Mouse (Mus musculus) heart, postnatal 0 days (tissue): ENCODE measurements around the gene Usp9x. TPM values are rescaled to one million over a fixed set of nuclear protein-coding genes. Genes with fewer than 3 reads are reported as not detected.

ENCODE experiments used
- ATAC-seq: fragments of 200-750 bp; cut with Nextera tagmentation; 2 replicates; pipeline ENCODE4 v1.8.0; 2017; ENCODE audit warnings: low read depth, moderate number of reproducible peaks, moderate library complexity; ENCODE audit not compliant: insufficient read depth
- DNase-seq: peaks from one replicate; pipeline ENCODE4 v3.0.0-alpha.2; 2016; ENCODE audit warnings: low spot score
- H3K27ac ChIP-seq: fragments of 300-500 bp; sonication (generic); 2 replicates; pipeline ENCODE4 v1.5.1; 2014; ENCODE audit warnings: low read depth, mild to moderate bottlenecking
- H3K27me3 ChIP-seq: fragments of 300-500 bp; sonication (generic); 2 replicates; pipeline ENCODE4 v1.6.1; 2014; ENCODE audit warnings: low read length, mixed read lengths; ENCODE audit not compliant: control insufficient read depth, insufficient read depth
- H3K36me3 ChIP-seq: fragments of 300-500 bp; sonication (generic); replicated peaks from 2 replicates; pipeline ENCODE4 v1.6.1; 2014; ENCODE audit warnings: low read length, mixed read lengths; ENCODE audit not compliant: control insufficient read depth, insufficient read depth
- H3K4me1 ChIP-seq: fragments of 300-500 bp; sonication (generic); 2 replicates; pipeline ENCODE4 v1.6.1; 2014; ENCODE audit warnings: antibody characterized with exemption; ENCODE audit not compliant: control insufficient read depth, insufficient read depth
- H3K4me2 ChIP-seq: fragments of 300-500 bp; sonication (generic); 2 replicates; pipeline ENCODE4 v1.6.1; 2014; ENCODE audit warnings: low read depth, mild to moderate bottlenecking, low read length, moderate library complexity
- H3K4me3 ChIP-seq: fragments of 300-500 bp; sonication (generic); 2 replicates; pipeline ENCODE4 v1.5.1; 2014; ENCODE audit warnings: low read depth, low read length
- H3K9ac ChIP-seq: fragments of 300-500 bp; sonication (generic); replicated peaks from 2 replicates; pipeline ENCODE4 v1.6.1; 2014; ENCODE audit warnings: low read depth, low read length, mixed read lengths
- H3K9me3 ChIP-seq: fragments of 300-500 bp; sonication (generic); replicated peaks from 2 replicates; pipeline ENCODE4 v1.6.1; 2016; ENCODE audit warnings: low read length; ENCODE audit not compliant: control insufficient read depth
- CTCF ChIP-seq: IDR thresholded peaks from 2 replicates; pipeline ENCODE4 v1.5.1; 2016; ENCODE audit warnings: antibody characterized with exemption, control low read depth, low read depth
- EP300 ChIP-seq: IDR thresholded peaks from 2 replicates; pipeline ENCODE4 v1.6.1; 2016; ENCODE audit warnings: antibody characterized with exemption, low read depth
- WGBS: fragments of 180-500 bp; shearing (Covaris S2); extraction: QIAGEN DNeasy Blood & Tissue Kit; methylation state at CpG from one replicate; pipeline ENCODE4 v1.1.7; 2014; 5-methylcytosine and 5-hydroxymethylcytosine counted together
- polyA plus RNA-seq: library from polyadenylated mRNA; unstranded; fragments of >200 nt; fragmentation: Nextera tagmentation; extraction: Ambion mirVana; gene quantifications from 2 replicates; pipeline ENCODE4 v1.2.1, GENCODE M21; 2015
- total RNA-seq: library from RNA; depleted of rRNA; stranded (reverse); fragments of >200 nt; gene quantifications from 2 replicates; pipeline ENCODE4 v1.2.3, GENCODE M21; 2014; ENCODE audit warnings: low replicate concordance

Usp9x gene
- total and polyA plus RNA-seq, 2 experiments from 2014 or later: 17.1 to 128 TPM

- TF ChIP-seq EP300 (no peak), CTCF (no peak)
- WGBS: 82% methylated on average over 6 of the region's 6 CpGs
- Histone ChIP-seq H3K27me3 (no peaks in the 10 kb centered on the region), H3K27ac (no peak overlapping the region), H3K4me3 (no peak overlapping the region), H3K4me2 (no peak overlapping the region), H3K36me3 (no peaks in the 10 kb centered on the region), H3K9me3 (no peaks in the 10 kb centered on the region), H3K9ac (no peak overlapping the region), H3K4me1 (no peaks in the 10 kb centered on the region)
- DNase-seq (no peak), ATAC-seq (no peak)
Observed at GRCm38 (mm10) chrX:13029996-13030395, 41.3 kb upstream of the Usp9x start.

GRCm38 (mm10) chrX:13037085-13037484, 34.2 kb upstream of the Usp9x start:
- TF ChIP-seq EP300 (no peak), CTCF (no peak)
- Histone ChIP-seq H3K27me3 (no peaks in the 10 kb centered on the region), H3K9me3 (no peaks in the 10 kb centered on the region), H3K4me3 (no peak overlapping the region), H3K4me2 (no peak overlapping the region), H3K27ac (no peak overlapping the region), H3K4me1 (no peaks in the 10 kb centered on the region), H3K9ac (no peak overlapping the region), H3K36me3 (no peaks in the 10 kb centered on the region)
- 76% methylated on average over 4 of the region's 4 CpGs for WGBS
- DNase-seq: no peak
- no peak for ATAC-seq

GRCm38 (mm10) chrX:13039211-13039610, 32.1 kb upstream of the Usp9x start:
- Histone ChIP-seq H3K4me1 (no peaks in the 10 kb centered on the region), H3K27ac (peak overlapping the region; percentile 43; the same call in 1 of the 2 replicates), H3K9ac (no peak overlapping the region), H3K4me3 (no peak overlapping the region), H3K4me2 (no peak overlapping the region), H3K27me3 (no peaks in the 10 kb centered on the region), H3K36me3 (no peaks in the 10 kb centered on the region), H3K9me3 (no peaks in the 10 kb centered on the region)
- WGBS: 36% methylated on average over 3 of the region's 3 CpGs
- ATAC-seq (no peak), DNase-seq (peak; percentile 13)
- TF ChIP-seq CTCF: no peak
- no peak for TF ChIP-seq EP300

GRCm38 (mm10) chrX:13040391-13040790, 30.9 kb upstream of the Usp9x start:
- Histone ChIP-seq H3K4me1 (no peaks in the 10 kb centered on the region), H3K9ac (no peak overlapping the region), H3K27ac (no peak overlapping the region), H3K36me3 (0 out of 2 replicates have a peak, but pooled peaks cover 5% of the 10 kb centered on the region), H3K4me3 (no peak overlapping the region), H3K27me3 (no peaks in the 10 kb centered on the region), H3K4me2 (no peak overlapping the region), H3K9me3 (no peaks in the 10 kb centered on the region)
- no peak for DNase-seq
- 35% methylated on average over 1 of the region's 1 CpGs for WGBS
- no peak for ATAC-seq
- TF ChIP-seq EP300 (no peak), CTCF (no peak)

- H3K4me3 ChIP-seq: peak overlapping the region; percentile 48
- DNase-seq (peak; percentile 91), ATAC-seq (peak; percentile 98)
- H3K4me1 ChIP-seq: no peaks in the 10 kb centered on the region
- 0 out of 2 replicates have a peak, but pooled peaks cover 5% of the 10 kb centered on the region for H3K36me3 ChIP-seq
- peak overlapping the region; percentile 50 for H3K9ac ChIP-seq
- no peaks in the 10 kb centered on the region for H3K27me3 ChIP-seq
- H3K27ac ChIP-seq: peak overlapping the region; percentile 94
- H3K4me2 ChIP-seq: peak overlapping the region; percentile 61
- 11% methylated on average over 35 of the region's 35 CpGs for WGBS
- TF ChIP-seq EP300 (no peak), CTCF (0 out of 2 replicates have a peak, but pooled peaks have one; percentile 12)
- no peaks in the 10 kb centered on the region for H3K9me3 ChIP-seq
Observed at GRCm38 (mm10) chrX:13041630-13042129, 29.6 kb upstream of the Usp9x start.

- Histone ChIP-seq H3K4me2 (no peak overlapping the region), H3K27me3 (no peaks in the 10 kb centered on the region), H3K27ac (no peak overlapping the region), H3K36me3 (0 out of 2 replicates have a peak, but pooled peaks cover 5% of the 10 kb centered on the region), H3K9me3 (no peaks in the 10 kb centered on the region), H3K4me3 (no peak overlapping the region), H3K9ac (no peak overlapping the region), H3K4me1 (no peaks in the 10 kb centered on the region)
- no peak for DNase-seq
- 67% methylated on average over 2 of the region's 2 CpGs for WGBS
- TF ChIP-seq EP300: no peak
- TF ChIP-seq CTCF: no peak
- ATAC-seq: no peak
Observed at GRCm38 (mm10) chrX:13043780-13044179, 27.5 kb upstream of the Usp9x start.
